Mouse (Mus musculus) CD4-positive, CD25-positive, alpha-beta regulatory T cell, adult 4 months (primary cell): Measurements from ENCODE around the gene Nanos3. TPM values are rescaled to one million over a fixed set of nuclear protein-coding genes. Genes with fewer than 3 reads are reported as not detected.

Experiments used
- ATAC-seq: one replicate; pipeline ENCODE4 v1.8.0; 2017
- polyA plus RNA-seq, 2 experiments: library from polyadenylated mRNA; unstranded; fragments of 100-300 nt; shearing (Covaris generic); gene quantifications; one replicate each; pipeline ENCODE4 v1.2.1; 2017

The Nanos3 gene
- polyA plus RNA-seq, 2 experiments from 2014 or later: 0.81 TPM; not detected in 1

GRCm38 (mm10) chr8:84200652-84201544, 15.9 kb upstream of the Nanos3 start:
- ATAC-seq: no peak

GRCm38 (mm10) chr8:84200126-84200555, 15.1 kb upstream of the Nanos3 start:
- no peak for ATAC-seq

DNA sequence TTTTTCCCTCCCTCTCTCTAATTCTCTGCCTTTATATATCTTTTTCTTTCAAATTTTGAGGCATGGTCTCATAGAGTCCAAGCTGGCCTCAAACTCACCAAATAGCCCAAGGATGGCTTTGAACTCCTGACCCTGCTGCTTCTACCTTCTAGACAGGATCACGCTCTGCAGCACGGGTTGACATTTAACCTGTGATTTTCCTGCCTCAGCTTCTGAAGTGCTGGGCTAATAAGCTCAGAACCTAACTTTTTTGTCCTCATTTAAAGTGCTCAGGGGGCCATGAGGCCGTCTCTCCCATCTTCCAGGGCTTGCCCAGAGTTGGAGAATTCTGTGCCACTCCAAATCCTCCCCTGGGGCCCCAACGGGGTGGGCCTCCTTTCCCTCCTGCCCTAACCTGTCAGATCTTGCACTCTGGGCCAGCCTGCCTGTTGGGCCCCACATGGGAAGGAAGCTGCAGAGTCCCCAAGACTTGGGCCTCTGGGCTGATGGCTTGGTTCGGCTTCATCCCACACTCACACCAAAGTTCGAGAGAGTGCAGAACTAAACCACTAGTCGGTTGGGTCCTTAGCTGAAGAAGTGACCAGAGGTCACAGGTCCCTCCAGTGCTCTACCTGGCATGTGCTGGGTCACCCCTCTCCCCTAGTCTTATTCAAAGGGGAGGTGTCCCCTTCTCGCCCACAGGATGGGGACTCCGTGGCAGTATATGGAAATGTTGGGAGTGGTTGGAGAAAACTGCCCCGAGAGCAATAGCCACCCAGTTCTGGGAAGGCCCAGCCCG, 14.5 kb upstream of the Nanos3 start:
- no peak for ATAC-seq

- no peak for ATAC-seq
Observed at GRCm38 (mm10) chr8:84198871-84199270, 13.9 kb upstream of the Nanos3 start.

DNA sequence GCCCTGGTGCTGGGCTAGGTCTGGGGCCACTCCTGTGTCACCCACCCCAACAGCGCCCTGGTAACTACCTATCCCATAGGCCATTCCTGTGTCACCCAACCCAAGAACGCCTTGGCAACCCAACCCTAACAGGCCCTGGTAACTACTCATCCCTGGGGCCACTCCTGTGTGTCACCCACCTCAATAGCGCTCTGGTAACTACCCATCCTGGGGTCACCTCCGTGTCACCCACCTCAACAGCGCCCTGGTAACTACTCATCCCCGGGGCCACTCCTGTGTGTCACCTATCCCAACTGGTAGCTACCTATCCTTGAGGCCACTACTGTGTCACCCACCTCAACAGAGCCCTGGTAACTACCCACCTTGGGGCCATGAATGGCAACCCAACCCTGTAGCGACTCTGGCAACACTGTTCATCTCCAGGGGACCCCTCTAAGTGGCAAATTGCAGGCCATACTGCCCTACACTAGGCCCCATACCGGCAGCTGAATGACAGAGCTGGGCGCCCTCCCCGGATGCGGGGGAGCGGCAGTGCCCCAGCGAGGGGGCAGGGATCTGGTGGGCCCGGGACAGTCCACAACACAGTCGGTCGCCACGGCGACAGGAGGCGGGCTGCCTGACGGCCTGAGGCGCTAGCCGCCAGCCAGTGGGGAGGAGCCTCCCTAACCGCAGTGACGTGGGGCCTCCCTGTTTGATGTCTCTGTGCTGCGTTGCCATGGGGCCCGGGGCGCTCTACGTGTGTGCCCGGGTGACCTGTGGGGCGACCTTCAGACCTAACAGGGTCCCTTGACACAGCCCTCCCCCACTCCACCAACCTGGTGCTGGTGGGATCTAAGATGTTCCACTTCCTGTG, 13.1 kb upstream of the Nanos3 start:
- ATAC-seq: peak; percentile 79

- ATAC-seq: peak; percentile 24
Observed at GRCm38 (mm10) chr8:84197141-84197921, 12.3 kb upstream of the Nanos3 start.

- ATAC-seq: no peak
Observed at GRCm38 (mm10) chr8:84194224-84194743, 9.3 kb upstream of the Nanos3 start.

DNA sequence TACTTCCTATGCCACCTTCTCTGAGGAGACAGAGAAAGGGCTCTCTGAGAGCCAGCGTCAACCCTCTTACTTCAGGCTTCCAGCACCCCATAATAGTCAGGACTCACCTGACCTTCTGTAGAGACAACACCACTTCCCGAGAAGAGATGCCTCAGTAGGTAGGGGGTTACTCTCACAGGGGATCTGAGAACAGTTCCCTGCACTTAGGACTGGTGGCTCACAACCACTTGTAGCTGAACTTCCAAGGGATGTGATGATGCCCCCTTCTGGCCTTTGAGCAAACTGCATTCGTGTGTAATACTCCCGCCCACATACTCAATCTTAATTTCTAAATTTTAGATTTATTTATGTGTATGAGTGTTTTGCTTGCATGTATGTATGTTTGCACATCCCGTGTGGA, 8.5 kb upstream of the Nanos3 start:
- no peak for ATAC-seq

DNA sequence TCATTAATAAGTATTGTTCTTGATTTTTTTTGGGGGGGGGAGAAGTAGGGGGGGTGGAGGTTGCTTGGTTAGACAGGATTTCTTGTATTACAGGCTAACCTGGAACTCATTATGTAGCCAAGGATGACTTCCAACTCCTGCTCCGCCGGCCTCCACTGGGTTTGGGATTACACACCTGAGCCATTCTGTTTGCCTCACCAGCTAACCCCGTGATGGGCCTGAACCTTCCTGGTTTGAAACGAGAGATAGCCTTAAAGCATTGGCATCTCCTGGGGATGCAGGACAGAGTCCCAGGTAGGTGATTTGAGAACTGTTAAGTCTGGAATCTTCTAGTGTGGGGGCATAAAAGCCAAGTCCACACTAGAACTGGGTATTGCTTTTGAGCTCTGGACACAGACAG, 8.1 kb upstream of the Nanos3 start:
- no peak for ATAC-seq

DNA sequence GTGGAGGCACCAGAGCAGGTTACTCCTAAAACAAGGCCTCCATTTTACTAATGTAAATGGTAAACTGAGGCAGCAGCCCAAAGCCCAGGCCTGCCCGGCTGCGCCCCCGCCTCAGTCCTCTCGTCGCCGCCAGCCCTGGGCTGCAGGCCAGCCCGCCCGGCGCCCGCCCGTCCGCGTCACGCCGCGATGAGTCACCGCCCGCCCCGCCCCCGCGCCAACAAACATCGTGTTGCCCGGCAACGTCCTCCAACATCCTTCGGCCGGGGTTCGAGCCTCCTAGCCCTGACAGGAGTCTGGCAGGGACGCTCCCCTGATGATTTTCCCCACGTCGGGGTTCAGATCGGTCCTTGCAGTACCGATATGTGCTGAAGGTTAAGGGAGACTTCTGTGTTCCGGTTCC, 7.5 kb upstream of the Nanos3 start:
- ATAC-seq: peak; percentile 71

DNA sequence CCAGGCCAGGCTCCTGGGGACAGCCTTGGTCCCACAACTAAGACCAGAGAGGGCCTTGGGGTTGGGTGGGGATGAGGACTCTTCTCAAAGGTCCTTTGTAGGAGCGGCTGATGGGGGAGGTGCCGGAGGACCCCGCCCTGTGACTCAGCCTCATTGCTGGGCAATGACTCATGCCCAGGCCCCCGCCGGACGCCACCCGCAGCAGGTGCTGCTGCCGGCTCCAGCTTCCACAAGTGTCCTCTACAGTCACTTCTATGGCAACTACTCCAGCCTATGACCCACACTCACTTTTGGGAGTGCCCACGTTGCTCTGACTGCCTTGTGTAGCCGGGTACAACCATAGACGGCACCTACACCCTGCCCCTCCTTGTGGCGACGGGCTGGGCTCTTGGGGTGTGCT, 7.0 kb upstream of the Nanos3 start:
- ATAC-seq: peak; percentile 21

DNA sequence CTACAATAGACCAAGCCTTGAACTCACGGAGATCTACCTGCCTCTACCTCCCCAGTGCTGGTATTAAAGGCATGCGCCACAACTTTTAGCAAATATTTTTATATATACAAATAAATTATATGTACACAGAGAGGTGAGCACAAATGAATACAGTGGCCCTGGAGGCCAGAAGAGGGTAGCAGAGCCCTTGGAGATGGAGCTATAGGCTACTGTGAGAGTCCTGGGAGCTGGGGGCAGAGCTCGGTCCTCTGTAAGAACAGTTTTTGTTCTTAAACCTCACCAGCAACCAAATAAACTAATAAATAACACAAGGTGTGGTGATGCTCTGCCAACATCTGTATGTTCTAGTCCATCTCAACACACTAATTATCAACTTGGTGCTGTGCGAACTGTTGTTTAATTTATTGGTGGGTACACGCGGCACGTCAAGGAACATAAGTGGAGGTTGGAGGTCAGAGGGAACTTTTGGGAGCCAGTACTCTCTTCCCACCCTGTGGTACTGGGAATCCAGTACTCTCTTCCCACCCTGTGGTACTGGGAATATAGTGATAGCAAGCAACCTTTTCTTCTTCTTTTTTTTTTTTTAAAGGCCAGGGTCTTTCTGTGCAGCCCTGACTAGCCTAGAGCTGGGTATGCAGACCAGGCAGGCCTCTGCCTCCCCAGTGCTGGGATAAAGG, 5.3 kb upstream of the Nanos3 start:
- no peak for ATAC-seq

- no peak for ATAC-seq
Observed at GRCm38 (mm10) chr8:84189603-84190002, 4.6 kb upstream of the Nanos3 start.

DNA sequence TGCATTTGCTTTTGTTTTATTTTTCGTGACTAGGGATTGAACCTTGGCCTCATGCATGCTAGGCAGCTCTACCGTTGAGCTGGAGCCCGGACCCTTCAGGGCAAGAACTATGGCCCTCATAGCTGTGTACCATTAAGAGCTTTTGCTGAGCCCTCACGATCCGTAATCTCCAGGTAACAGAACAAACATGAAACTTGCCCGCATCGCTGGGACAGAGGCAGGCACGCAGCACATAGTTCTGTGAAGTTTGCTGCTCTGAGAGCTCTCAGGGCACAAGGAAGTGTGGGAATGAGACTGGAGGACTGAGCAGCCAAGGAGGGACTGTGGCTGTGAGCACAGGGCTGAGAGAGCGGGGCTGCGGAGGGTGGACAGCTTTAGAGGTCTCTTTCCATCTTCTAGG, 3.7 kb upstream of the Nanos3 start:
- ATAC-seq: no peak

- peak; percentile 52 for ATAC-seq
Observed at GRCm38 (mm10) chr8:84187065-84187755, 2.2 kb upstream of the Nanos3 start.

- peak; percentile 85 for ATAC-seq
Observed at GRCm38 (mm10) chr8:84186547-84186946, 1.5 kb upstream of the Nanos3 start.

- ATAC-seq: no peak
Observed at GRCm38 (mm10) chr8:84184085-84185043, 653 bp downstream of the Nanos3 start.

- ATAC-seq: no peak
Observed at GRCm38 (mm10) chr8:84183261-84184084, 1.5 kb downstream of the Nanos3 start.
